Mouse (Mus musculus): ENCODE measurements around the gene Rad51d.

Gene Rad51d

GRCm38 (mm10) chr11:82831008-82831893 is 59.2 kb downstream of the Rad51d start:
- in situ Hi-C loops (cut with MboI, MseI), result loop anchor here (25.0 kb wide), 1 partner anchor 819 kb away; no protein-coding TSS in a partner anchor

DNA sequence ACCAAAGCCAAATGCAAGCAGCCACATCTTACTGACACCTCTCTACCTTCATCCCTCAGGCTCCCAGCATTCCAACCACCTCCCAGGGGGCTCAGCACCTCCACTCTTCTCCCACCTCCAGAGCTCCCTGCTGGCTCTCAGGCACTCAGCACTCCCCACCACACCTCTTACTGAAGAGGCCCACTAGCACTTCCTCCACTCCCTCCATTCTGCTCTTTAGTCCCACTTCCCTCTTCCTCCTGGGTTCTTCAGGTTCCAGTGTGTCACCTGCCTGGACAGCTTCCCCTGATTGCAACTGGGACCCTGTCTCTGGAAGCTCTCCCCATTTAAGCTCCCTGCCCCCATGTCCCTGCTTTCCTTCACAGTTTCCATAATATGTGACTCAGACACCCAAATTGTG is 63.6 kb downstream of the Rad51d start:
- in situ Hi-C loops (cut with MboI, MseI), result loop anchor here (25.0 kb wide), 1 partner anchor 815 kb away; no protein-coding TSS in a partner anchor

Measured in regulatory T cell (primary cell).